Mouse (Mus musculus) adipocyte (in vitro differentiated cells): ENCODE measurements at regions not wholly inside any gene's neighbourhood (a gene's known extent, or its start where the extent isn't known, plus 50 kb on each side); places are given as distances from the start of the nearest gene placed in this dataset.
A peak's percentile ranks its signal among the peaks of the same experiment; 100 is the strongest.

Experiments
- DNase-seq: peaks from one replicate; pipeline ENCODE4 v3.0.0-alpha.2; 2016; ENCODE audit warnings: low spot score

DNA sequence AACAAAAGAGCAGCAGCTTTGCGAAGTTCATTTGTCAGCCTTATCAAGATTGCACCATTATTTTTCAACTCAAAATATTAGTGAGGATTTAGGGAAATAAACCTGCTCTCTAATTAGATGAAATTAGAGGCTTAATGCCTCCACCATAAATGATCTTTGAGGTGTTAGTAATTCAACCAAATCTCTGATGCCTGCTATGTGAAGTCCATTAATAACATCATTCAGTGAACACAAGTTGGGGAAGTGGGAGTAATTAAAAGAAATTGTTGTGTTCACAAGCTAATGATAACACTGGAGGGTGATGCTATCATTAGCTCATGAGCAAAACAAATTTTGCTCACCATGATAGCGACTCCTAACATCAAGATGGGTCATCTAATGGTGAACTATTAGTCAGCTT lies 246.0 kb downstream of the Ttc6 start:
- no peak for DNase-seq

DNA sequence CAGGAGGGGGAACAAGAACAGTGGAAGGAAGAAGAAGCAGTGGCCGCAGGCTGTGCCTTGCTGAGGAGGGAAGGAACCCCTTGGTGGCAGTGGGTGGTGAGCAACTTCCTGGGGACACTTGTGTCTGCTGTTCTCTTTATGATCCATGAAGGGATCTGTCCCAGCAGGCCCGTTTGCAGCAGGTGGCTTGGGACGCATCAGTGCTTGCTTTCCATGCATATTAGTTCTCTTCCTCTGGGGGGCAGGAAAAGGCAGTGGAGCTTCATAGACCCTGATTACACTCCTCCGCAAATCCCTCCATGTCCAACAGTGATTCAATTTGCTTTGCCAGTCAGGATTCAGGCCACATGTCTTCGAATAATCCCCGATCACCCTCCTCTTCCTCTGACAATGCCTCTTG lies 259.9 kb downstream of the Ttc6 start:
- no peak for DNase-seq

DNA sequence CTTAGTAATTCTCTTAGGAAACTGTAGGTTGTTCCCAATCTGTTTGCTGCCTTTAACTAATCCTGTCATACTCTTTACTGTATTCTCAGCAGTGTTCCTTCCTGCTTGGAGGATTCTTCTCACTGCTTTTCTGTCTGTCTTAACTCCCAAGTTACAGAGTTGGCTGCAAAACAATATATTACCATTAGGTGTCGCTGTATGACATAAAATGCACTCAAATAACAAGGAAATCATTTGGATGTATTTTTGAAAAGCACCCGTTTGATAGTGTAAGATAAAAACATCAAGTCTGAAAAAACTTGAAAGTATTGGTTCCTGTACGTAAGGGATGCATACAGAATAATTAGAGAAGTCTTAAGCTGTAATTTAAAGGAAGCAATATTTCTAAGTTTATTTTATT lies 261.8 kb downstream of the Ttc6 start:
- DNase-seq = peak; percentile 76

DNA sequence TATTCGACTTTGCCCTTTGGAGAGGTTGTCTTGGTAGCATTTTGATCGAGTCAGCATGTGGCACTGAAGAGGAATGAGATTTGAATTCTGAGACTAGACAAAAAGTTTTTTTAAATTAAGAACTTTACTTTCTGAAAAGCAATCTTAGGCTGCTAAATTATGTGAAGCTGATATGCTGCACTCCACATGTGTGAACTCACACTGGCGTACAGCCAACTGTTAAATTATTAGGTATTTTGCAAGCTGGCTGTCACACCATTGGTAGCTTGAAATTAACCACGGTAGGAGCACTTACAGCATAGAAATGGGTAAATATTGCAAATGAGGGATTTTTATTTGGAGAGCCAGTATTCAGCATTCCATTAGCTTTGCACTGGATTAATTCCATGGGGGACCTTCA lies 278.9 kb downstream of the Ttc6 start:
- DNase-seq = no peak

DNA sequence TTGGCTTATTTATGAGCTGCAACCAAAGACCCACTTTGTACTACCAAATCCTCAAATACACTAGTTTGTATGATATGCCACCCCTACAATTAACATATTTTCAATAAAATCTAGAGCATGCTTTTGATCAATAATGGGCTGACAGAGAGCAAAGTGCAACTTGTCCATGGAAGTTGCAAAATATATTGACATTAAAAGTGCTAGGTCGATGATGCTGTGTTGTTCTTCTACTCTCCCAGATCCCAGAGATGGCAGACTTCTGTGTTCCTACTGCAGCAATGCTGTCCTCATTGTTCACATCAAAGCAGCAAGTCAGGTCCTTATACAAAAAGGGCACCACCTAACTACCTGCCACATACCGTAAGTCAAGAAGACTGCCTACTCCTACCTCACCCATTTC lies 307.1 kb downstream of the Ttc6 start:
- no peak for DNase-seq

DNA sequence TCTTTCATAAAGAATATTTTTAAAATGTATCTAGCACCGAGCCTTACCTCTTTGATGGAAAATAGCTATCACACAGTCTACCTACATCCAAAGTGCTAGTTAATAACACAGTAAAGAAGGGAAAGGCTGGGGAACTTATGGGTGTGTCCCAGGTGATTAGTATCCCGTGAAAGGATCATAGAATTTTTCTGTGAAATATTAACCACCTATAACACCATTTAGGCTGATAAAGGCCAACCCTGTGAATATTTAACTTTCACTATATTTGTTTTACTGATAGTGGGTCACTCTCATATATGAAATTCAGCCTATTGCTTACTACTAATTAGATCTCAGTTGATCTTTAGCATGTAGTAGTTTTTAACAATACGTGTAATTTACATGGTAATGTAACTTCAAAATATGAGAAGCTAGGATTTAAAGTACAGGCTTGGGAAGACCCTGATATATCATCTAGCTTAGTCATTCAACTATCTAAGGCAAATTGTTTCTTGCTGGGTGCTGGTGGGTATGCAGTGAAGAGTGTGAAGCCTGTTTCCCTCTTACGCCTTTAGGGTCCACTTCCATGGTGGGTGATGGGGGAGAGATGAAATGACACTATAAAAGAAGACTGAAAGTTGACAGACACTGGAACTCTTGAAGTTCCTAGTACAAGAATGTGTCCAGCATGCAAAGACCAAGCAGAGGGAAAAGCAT lies 320.6 kb upstream of the Sstr1 start:
- no peak for DNase-seq

DNA sequence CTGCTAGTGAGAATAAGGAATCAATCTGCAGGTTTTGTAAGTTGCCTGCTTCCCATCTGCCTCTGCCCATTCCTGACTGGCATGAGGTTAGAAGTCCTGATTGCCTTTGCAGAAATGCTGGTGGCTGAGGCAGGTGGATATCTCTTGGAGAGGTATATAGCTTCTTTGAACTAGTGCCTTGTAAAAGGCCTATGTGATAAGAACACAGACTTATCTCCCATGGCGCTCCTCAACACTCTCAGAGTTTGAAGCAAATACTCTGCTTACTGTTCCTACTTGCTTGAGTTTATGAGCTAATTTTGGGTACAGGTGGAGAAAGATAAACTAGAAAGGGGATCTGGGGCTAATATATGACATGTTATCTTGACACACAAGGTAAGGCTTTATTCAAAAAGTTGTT lies 320.0 kb upstream of the Sstr1 start:
- DNase-seq = no peak

DNA sequence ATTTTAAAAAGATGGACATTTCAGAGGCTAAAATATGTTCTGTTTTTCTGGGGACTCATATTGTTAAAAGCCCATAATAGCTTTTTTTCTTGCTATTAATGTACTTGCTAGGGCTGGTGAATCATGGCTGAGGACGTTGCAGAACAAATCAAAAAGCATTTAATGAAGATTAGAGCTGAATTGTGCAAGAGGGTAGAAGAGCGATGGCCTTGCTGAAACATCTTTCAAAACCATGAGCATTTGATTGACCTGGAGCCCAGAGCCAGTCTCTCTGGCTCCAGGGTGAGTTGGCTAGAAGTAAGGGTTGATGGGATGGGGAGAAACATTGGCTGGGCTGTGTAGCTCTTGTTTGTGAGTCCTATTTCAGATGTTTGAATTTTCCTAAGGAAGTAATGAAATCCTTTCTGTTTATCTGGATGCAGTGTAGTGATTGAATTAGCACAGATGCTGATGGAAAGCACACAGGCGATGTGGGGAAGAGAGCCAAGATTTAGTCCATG lies 313.8 kb upstream of the Sstr1 start:
- no peak for DNase-seq

DNA sequence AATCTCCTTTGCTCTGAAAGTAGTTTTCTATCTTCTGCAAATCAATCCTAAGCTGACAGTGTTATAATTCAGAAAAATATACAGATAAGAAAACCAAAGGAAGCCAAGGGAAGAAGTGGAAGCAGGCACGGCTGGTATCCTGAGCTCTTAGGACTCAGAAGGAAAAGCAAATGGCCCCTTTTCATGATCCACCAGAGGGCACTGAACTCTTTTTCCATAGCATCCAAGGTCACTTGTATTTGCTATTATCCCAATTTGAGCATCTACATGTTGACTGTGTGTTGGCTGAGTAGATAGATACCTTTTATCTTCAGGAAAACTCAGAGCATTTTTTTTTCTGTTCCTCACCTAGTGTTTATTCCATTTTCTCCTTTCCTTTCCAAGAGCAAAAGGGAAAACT lies 306.9 kb upstream of the Sstr1 start:
- DNase-seq = peak; percentile 15

DNA sequence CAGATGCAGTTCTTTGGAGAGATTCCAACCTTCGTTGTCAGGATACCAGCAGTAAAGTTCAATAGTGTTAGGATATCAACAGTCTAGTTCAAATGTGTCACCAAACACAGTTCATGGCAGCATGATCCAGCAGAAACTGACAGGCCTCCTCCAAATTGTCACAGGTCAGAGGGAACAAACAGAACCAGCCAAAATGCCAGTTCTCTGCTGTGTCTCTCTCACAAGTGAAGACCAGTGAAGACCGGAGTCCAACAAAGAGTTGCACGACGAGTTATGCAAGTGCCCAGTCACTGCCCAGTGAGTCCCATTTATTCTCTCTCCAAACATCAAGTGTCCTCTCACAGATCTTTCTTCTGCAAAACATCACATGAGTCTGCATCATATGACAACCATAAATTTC lies 293.4 kb upstream of the Sstr1 start:
- no peak for DNase-seq

DNA sequence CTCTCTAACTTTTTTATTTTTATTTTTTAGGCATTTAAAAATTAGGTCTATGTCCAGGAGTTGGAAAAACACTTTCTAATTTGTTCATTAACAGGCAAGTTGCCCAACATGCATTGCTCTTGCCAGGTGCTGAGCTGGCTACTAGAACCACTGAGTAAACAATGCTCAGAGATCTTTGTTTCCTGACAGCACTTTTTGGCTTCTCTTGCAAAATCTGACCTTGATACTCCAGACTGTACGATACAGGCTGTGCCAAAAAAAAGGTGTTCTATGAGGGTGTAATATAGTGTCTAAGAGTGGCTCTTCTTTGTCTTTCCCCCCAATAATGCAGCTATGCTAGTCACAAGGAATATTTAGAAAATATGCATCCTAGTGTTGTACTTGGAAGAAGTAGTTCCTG lies 289.5 kb upstream of the Sstr1 start:
- no peak for DNase-seq

DNA sequence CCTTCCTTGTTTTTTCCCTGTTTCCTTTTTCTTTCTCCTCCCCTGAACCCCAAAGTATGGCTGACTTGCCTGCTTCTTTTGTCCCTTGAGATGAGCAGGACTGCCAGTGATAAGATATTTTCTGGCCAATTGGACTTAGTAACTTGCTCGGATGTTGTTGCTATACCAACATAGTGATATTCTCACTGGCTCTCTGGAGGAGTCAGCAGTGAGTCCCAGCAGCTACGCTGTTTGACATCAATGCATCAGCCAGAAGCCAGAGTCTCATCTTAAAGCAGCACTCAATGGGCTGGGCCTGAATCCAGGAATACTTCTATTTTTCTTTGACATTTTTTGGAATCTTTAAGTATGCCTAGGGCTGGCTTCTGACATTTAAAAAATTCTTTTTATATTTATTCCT lies 287.1 kb upstream of the Sstr1 start:
- no peak for DNase-seq

DNA sequence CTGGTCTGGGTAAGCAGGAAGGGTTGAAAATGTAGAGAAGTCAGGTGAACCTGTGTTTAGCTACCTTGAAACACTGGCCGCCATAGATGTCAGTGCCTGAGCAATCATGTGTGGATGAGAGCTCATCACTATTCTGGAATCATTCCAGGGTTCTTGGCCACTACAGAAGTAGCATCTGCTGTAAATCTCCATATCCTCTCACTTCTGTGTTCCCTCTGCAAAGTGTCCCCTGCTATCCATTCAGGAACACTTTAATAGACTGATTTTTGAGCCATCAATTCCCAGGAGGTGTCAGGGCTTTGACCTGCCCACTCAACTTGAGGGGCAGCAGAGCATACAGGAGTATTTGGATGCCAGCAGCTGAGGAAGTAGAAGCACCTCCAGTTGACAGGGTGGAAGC lies 284.7 kb upstream of the Sstr1 start:
- DNase-seq = no peak

DNA sequence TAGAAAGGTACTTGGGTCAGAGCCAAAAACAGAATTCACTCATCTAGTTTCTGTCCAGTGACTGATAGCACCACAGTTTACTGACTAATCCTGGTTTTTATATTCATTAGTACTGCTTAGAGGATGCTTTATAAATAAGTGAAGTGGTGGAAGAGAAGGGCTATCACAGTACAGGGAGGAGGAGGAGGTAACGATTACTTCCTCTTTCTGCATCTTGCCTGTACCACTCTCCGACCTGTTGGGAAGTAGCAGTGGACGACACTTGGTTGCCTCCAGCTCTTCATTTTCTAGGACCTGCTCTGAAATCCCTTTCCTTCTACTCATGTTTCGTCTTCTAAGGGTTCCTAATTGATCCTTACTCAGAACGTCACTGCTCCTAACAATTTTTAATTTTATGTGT lies 283.5 kb upstream of the Sstr1 start:
- DNase-seq = no peak

DNA sequence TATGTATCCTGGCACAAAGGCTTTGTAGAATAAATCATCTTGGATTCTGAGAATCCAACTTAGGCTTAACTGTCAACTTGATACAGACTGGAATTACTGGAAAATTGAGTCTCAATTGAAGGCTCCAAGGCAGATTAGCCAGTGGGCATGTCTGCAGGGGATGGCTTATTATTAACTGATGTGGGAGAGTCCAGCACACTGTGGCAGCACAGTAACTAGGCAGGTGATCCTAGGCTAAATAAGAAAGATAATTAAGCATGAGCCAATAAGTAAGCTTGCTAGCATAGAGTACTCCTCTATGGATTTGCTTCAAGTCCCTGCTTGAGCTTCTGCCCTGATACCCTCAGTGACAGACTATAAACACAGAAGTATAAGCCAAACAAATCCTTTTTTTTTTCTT lies 279.7 kb upstream of the Sstr1 start:
- DNase-seq = no peak

DNA sequence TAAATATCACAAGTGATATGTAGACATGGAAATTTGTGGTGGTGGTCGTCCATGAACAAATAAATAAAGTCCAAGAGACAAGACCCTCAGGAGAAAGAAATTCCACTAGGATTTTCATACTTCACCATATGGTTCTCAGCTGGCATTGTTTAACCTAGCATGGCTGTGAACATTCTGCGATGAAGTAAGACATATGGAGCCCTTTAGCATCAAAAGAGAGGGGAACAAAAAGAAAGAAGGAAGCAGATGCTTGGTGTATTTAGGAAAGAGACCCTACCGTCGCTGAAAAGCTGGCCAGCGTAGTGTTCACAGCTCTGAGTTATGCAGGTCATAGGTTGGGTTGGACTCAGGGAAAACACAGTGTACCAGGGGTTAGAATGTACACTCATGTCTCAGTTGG lies 261.7 kb upstream of the Sstr1 start:
- no peak for DNase-seq

DNA sequence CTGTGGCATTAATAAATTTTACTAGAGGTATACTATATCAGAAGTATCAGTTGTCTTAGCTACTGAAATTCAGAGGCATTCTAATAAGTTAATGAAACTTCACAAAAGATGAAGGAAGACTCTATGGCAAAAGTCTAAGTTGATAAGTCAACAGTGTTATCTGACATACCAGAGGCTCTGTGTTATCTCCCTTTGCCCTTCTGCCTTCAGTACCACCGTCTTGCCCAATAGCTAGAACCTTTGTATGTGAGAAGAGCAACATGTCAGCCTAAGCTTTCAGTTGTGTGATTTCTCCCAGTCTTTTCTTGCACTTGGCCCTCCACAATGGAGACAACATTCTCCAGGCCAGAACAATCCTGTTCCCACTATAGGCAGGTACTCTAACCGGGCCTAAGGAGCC lies 253.0 kb upstream of the Sstr1 start:
- no peak for DNase-seq

DNA sequence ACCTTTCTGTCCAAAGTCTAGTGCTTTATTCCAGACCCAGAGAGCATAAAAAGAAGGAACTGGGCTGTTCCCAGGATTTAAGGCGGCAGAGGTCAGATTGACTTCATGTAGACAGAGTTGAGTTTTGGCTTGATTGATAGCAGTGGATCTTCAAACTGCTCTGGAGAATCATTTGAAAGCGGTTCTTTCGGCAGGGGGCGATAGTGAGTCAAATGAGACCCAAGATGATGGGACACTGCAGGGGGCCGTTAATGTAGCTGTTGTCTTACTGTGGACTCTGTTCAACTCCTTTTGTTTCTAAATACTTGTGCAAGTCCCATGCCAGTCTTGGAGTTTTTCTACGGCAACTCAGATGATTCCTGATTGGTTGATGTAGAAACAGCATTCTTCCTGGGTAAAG lies 251.4 kb upstream of the Sstr1 start:
- DNase-seq = no peak

DNA sequence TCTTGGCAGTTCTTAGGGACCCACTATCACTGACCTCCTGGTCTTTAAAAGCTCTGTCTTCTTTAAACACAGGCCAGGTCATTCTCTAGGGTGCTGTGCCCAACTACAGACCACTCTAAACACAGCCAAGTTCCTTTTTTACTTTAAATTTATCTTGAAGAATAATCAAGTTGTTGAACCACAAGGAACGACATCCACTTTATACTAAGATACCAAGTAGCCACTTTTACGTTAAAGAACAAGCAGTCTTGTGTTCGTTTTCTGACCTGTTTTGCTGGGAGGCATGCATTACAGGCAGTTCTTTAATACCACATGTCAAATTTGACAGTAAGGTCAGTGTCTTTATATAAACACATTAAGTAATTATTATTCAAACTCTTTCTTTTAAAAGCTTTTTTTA lies 242.4 kb upstream of the Sstr1 start:
- DNase-seq = no peak

DNA sequence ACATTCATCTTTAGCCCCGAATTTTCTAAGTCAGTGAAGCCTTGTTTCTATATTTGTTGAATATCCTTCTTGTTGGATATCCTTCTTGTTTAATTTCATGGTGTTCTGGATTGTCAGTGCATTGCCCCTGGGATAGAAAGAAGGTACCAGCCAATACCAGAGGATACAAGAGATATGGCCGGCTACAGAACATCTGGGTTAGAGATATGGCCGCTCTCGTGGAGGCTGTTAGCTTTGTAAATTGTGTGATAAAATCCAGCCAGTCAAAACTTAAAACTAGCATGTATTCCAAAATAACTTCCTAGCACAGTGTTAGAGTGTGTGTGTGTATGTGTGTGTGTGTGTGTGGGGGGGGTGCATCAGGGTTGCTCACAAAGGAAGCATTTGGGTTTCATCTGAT lies 241.4 kb upstream of the Sstr1 start:
- DNase-seq = no peak

DNA sequence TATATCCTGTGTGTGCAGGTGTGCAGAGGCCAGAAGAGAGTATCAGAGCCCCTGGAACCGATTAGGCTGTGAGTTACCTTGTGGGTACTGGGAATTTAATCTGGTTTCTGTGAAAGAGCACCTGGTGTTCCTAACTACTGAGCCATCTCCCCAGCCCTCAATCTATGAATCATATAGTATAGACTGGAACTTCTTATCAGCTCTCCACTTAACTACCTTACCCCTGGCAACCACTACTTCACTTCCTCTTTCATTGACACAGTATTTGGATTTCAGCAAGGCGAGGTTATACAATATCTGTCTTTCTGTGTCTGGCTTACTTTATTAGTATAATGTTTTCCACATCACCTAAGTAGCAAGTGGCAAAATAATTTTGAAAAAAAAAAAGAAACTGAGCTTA lies 239.1 kb upstream of the Sstr1 start:
- DNase-seq = no peak
